Mouse (Mus musculus) ES-Bruce4 (cell line): ENCODE results near the gene Sar1b. TPM values are rescaled to one million over a fixed set of nuclear protein-coding genes. Genes with fewer than 3 reads are reported as not detected.

Source experiments
- H3K27ac ChIP-seq: 2 replicates; pipeline ENCODE4 v1.5.1; 2012; ENCODE audit warnings: low read length, inconsistent platforms; ENCODE audit not compliant: insufficient read depth
- H3K27me3 ChIP-seq: 2 replicates; pipeline ENCODE4 v1.6.1; 2012; ENCODE audit warnings: mild to moderate bottlenecking, low read length, inconsistent platforms; ENCODE audit not compliant: control insufficient read depth, poor library complexity, insufficient read depth, severe bottlenecking
- H3K36me3 ChIP-seq: 2 replicates; pipeline ENCODE4 v1.6.1; 2012; ENCODE audit warnings: inconsistent platforms, mild to moderate bottlenecking, low read length, moderate library complexity; ENCODE audit not compliant: control insufficient read depth, poor library complexity, insufficient read depth, severe bottlenecking
- H3K4me1 ChIP-seq: one replicate; pipeline ENCODE4 v1.8.1; 2011; ENCODE audit warnings: low read length; ENCODE audit not compliant: control insufficient read depth, insufficient read depth
- H3K4me3 ChIP-seq: 2 replicates; pipeline ENCODE4 v1.5.1; 2011; ENCODE audit warnings: low read depth, mild to moderate bottlenecking, low read length
- H3K9ac ChIP-seq: 2 replicates; pipeline ENCODE4 v1.6.1; 2012; ENCODE audit warnings: low read depth, mild to moderate bottlenecking, inconsistent platforms; ENCODE audit not compliant: poor library complexity, severe bottlenecking
- H3K9me3 ChIP-seq: replicated peaks from 2 replicates; pipeline ENCODE4 v1.6.1; 2012; ENCODE audit warnings: mild to moderate bottlenecking, low read length, inconsistent platforms; ENCODE audit not compliant: control insufficient read depth, poor library complexity, insufficient read depth, severe bottlenecking
- CTCF ChIP-seq: IDR thresholded peaks from one replicate; pipeline ENCODE4 v1.8.1; 2011; ENCODE audit warnings: low read depth, low read length
- EP300 ChIP-seq: IDR thresholded peaks from 2 replicates; pipeline ENCODE4 v1.6.1; 2011; ENCODE audit warnings: low read depth, low read length; ENCODE audit not compliant: insufficient read depth
- POLR2A ChIP-seq: IDR thresholded peaks from one replicate; pipeline ENCODE4 v1.8.1; 2011; ENCODE audit warnings: low read length; ENCODE audit not compliant: insufficient read depth
- polyA plus RNA-seq: library from polyadenylated mRNA; stranded (reverse); fragments of >200 nt; gene quantifications from 2 replicates; pipeline ENCODE4 v1.2.4, GENCODE M21; 2011; ENCODE audit warnings: low read depth; ENCODE audit not compliant: missing spikeins, insufficient read depth, insufficient read length

Sar1b gene
- polyA plus RNA-seq, 1 experiment: 39.5 TPM

- H3K36me3 ChIP-seq: no peaks in the 10 kb centered on the region
- no peak overlapping the region for H3K4me3 ChIP-seq
- no peak overlapping the region for H3K9ac ChIP-seq
- no peaks in the 10 kb centered on the region for H3K9me3 ChIP-seq
- TF ChIP-seq CTCF: no peak
- TF ChIP-seq POLR2A: no peak
- no peak for TF ChIP-seq EP300
- no peak overlapping the region for H3K27ac ChIP-seq
- H3K4me1 ChIP-seq: no peaks in the 10 kb centered on the region
- H3K27me3 ChIP-seq: no peaks in the 10 kb centered on the region
Measured at GRCm38 (mm10) chr11:51831962-51832909, 68.7 kb downstream of the Sar1b start.

GRCm38 (mm10) chr11:51832992-51833391 is 69.5 kb downstream of the Sar1b start:
- no peaks in the 10 kb centered on the region for H3K4me1 ChIP-seq
- H3K27ac ChIP-seq: no peak overlapping the region
- H3K4me3 ChIP-seq: no peak overlapping the region
- TF ChIP-seq POLR2A (no peak), EP300 (no peak), CTCF (no peak)
- H3K27me3 ChIP-seq: no peaks in the 10 kb centered on the region
- H3K9me3 ChIP-seq: no peaks in the 10 kb centered on the region
- no peaks in the 10 kb centered on the region for H3K36me3 ChIP-seq
- no peak overlapping the region for H3K9ac ChIP-seq

GRCm38 (mm10) chr11:51833393-51834066 is 70.0 kb downstream of the Sar1b start:
- Histone ChIP-seq H3K27ac (no peak overlapping the region), H3K4me1 (no peaks in the 10 kb centered on the region), H3K36me3 (no peaks in the 10 kb centered on the region), H3K9ac (no peak overlapping the region), H3K9me3 (no peaks in the 10 kb centered on the region), H3K27me3 (no peaks in the 10 kb centered on the region), H3K4me3 (no peak overlapping the region)
- no peak for TF ChIP-seq CTCF

GRCm38 (mm10) chr11:51834067-51834411 is 70.6 kb downstream of the Sar1b start:
- Histone ChIP-seq H3K4me1 (no peaks in the 10 kb centered on the region), H3K4me3 (no peak overlapping the region), H3K9ac (no peak overlapping the region), H3K27me3 (no peaks in the 10 kb centered on the region), H3K9me3 (no peaks in the 10 kb centered on the region), H3K36me3 (no peaks in the 10 kb centered on the region), H3K27ac (no peak overlapping the region)
- no peak for TF ChIP-seq POLR2A
- no peak for TF ChIP-seq EP300
- no peak for TF ChIP-seq CTCF

GRCm38 (mm10) chr11:51835598-51835997 is 72.1 kb downstream of the Sar1b start:
- Histone ChIP-seq H3K36me3 (no peaks in the 10 kb centered on the region), H3K4me3 (no peak overlapping the region), H3K4me1 (no peaks in the 10 kb centered on the region), H3K9me3 (no peaks in the 10 kb centered on the region), H3K27me3 (no peaks in the 10 kb centered on the region), H3K9ac (no peak overlapping the region), H3K27ac (no peak overlapping the region)
- TF ChIP-seq POLR2A (no peak), EP300 (no peak), CTCF (no peak)

- no peaks in the 10 kb centered on the region for H3K27me3 ChIP-seq
- H3K4me3 ChIP-seq: no peak overlapping the region
- no peaks in the 10 kb centered on the region for H3K36me3 ChIP-seq
- no peak overlapping the region for H3K9ac ChIP-seq
- TF ChIP-seq POLR2A: no peak
- TF ChIP-seq CTCF: no peak
- no peak for TF ChIP-seq EP300
- H3K4me1 ChIP-seq: no peaks in the 10 kb centered on the region
- H3K27ac ChIP-seq: no peak overlapping the region
- H3K9me3 ChIP-seq: no peaks in the 10 kb centered on the region
Measured at GRCm38 (mm10) chr11:51836506-51836905, 73.0 kb downstream of the Sar1b start.
